Mouse (Mus musculus): ENCODE data around the gene Mrps16. TPM values are rescaled to one million over a fixed set of nuclear protein-coding genes. Genes with fewer than 3 reads are reported as not detected.
A peak's percentile ranks its signal among the peaks of the same experiment; 100 is the strongest.

The Mrps16 gene
- polyA plus RNA-seq, 1 experiment from 2014 or later, result 100 TPM

DNA sequence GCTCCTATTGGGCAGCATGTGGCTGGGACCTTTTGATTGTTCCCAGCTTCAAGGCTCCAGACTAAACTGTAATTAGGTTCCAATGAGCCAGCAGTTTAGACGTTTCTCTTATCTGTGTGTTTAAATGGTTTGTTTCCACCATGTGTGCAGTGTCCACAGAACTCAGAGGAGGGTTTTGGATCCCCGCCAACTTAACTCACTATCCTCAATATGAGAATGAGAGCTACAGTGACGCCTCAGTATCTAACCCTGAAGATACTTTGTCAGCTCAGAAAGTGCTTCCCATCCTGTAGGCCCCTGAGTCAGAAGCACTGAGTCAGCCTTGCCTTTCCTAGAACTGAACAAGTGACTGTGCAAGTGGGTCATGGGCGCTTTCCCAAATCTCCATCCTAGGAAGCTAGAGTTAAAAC is 16.3 kb downstream of the Mrps16 start:
- Histone ChIP-seq H3K9me3 (ENCODE audit: control insufficient read depth, low read length) (no peaks in the 10 kb centered on the region), H3K27ac (ENCODE audit: low read length) (no peak overlapping the region), H3K4me1 (ENCODE audit: control insufficient read depth, insufficient read depth, low read length) (0 out of 2 replicates have a peak, but pooled peaks cover 5% of the 10 kb centered on the region), H3K36me3 (ENCODE audit: control insufficient read depth, insufficient read depth, low read length) (no peaks in the 10 kb centered on the region), H3K4me2 (ENCODE audit: low read depth, low read length) (no peak overlapping the region), H3K27me3 (replicated peaks; ENCODE audit: control insufficient read depth, insufficient read depth, low read length) (no peaks in the 10 kb centered on the region), H3K4me3 (ENCODE audit: low read length) (no peak overlapping the region), H3K9ac (ENCODE audit: low read depth, low read length) (no peak overlapping the region)
- WGBS, result 57% methylated on average over 4 of the region's 4 CpGs
- ATAC-seq, result no peak

DNA sequence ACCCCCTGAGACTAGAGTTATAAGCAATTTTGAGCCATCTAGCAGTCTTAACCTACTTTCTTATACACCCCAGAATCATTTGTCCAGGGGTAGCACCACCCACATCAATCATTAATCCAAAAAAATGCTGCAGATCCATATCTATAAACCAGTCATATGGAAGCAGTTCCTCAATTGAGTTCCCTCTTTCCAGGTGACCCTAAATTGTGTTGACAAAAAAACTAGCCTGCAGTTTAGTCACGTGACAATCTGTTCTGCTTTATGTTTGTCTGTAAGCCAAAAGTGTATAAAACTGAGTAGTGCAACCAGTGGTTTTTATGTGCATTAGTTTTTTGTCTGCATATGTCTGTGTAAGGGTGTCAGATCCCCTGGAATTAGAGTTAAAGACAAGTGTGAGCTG is 21.6 kb downstream of the Mrps16 start:
- Histone ChIP-seq H3K9me3 (ENCODE audit: control insufficient read depth, low read length) (no peaks in the 10 kb centered on the region), H3K27me3 (replicated peaks; ENCODE audit: control insufficient read depth, insufficient read depth, low read length) (no peaks in the 10 kb centered on the region), H3K27ac (ENCODE audit: low read length) (no peak overlapping the region), H3K4me3 (ENCODE audit: low read length) (no peak overlapping the region), H3K4me1 (ENCODE audit: control insufficient read depth, insufficient read depth, low read length) (0 out of 2 replicates have a peak, but pooled peaks cover 2% of the 10 kb centered on the region), H3K36me3 (ENCODE audit: control insufficient read depth, insufficient read depth, low read length) (0 out of 2 replicates have a peak, but pooled peaks cover 7% of the 10 kb centered on the region), H3K4me2 (ENCODE audit: low read depth, low read length) (no peak overlapping the region), H3K9ac (ENCODE audit: low read depth, low read length) (no peak overlapping the region)
- WGBS, result 80% methylated on average over 1 of the region's 1 CpGs
- no peak for ATAC-seq

DNA sequence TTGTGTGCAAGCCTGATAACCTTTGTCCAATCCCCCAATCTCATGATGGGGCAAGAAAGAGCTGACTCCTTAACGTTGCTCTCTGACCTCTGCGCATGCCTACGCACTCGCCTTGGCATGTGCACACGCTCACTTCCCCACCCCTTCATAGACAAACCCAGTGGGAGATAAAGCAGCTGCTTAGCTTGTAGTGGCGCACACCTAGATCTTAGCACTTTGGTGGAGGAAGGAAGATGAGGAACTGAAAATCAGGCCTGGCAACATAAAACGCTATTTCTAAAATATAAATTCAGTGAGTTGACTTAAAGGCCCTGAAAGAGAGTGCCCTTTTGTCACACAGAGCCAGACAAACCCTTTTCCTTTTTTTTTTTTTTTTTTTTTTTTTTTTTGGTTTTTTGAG is 22.6 kb downstream of the Mrps16 start:
- WGBS, result 80% methylated on average over 7 of the region's 7 CpGs
- H3K4me3 ChIP-seq (ENCODE audit: low read length), result no peak overlapping the region

DNA sequence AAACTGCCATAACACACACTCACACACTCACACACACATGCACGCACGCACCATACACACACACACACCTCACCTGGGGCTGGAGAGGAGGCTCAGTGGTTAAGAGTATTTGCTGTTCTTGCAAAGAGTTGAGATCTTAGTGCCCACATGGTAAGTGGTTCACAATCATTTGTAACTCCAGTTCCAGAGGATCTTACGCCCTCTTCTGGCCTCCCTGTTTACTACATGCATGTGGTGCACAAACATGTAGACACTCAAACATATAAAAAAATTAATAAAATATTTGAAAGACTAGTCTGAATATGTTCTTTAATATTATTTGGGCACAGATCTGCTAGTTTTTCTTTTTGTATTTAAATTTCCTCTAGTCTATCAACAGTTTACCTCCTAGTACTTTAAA is 25.2 kb downstream of the Mrps16 start:
- Histone ChIP-seq H3K9ac (ENCODE audit: low read depth, low read length) (no peak overlapping the region), H3K4me2 (ENCODE audit: low read depth, low read length) (no peak overlapping the region), H3K27me3 (replicated peaks; ENCODE audit: control insufficient read depth, insufficient read depth, low read length) (no peaks in the 10 kb centered on the region), H3K4me1 (ENCODE audit: control insufficient read depth, insufficient read depth, low read length) (no peaks in the 10 kb centered on the region), H3K4me3 (ENCODE audit: low read length) (no peak overlapping the region), H3K27ac (ENCODE audit: low read length) (no peak overlapping the region), H3K9me3 (ENCODE audit: control insufficient read depth, low read length) (no peaks in the 10 kb centered on the region), H3K36me3 (ENCODE audit: control insufficient read depth, insufficient read depth, low read length) (0 out of 2 replicates have a peak, but pooled peaks cover 12% of the 10 kb centered on the region)
- ATAC-seq, result no peak
- WGBS, result 90% methylated on average over 3 of the region's 3 CpGs

More for the DNA sequence above, 22.6 kb downstream of the Mrps16 start:
- Histone ChIP-seq H3K36me3 (ENCODE audit: control insufficient read depth, insufficient read depth, low read length) (0 out of 2 replicates have a peak, but pooled peaks cover 7% of the 10 kb centered on the region), H3K4me2 (ENCODE audit: low read depth, low read length) (no peak overlapping the region), H3K9ac (ENCODE audit: low read depth, low read length) (no peak overlapping the region), H3K4me1 (ENCODE audit: control insufficient read depth, insufficient read depth, low read length) (no peaks in the 10 kb centered on the region), H3K9me3 (ENCODE audit: control insufficient read depth, low read length) (no peaks in the 10 kb centered on the region), H3K27me3 (replicated peaks; ENCODE audit: control insufficient read depth, insufficient read depth, low read length) (no peaks in the 10 kb centered on the region), H3K27ac (ENCODE audit: low read length) (no peak overlapping the region)
- no peak for ATAC-seq

DNA sequence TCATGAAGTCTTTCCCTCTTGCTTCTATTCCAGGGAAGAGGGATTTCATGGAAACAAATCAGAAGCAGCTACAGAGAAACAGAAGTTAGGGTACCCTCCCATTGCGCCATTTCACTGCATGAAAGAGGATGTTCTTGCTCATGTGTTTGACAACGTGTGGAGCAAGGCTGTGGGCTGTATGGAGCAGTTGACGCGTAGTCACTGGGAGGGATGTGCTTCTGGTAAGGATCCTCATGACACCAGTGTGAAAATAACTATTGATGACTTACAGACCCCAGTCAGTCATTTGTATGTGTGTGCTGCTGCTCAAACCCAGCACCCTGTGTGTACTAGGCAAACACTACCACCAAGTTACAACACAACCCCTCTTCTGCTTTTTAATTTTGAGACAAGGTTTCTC is 30.2 kb downstream of the Mrps16 start:
- no peak overlapping the region for H3K4me2 ChIP-seq (ENCODE audit: low read depth, low read length)
- H3K4me3 ChIP-seq (ENCODE audit: low read length), result no peak overlapping the region
- no peak overlapping the region for H3K27ac ChIP-seq (ENCODE audit: low read length)
- no peaks in the 10 kb centered on the region for H3K9me3 ChIP-seq (ENCODE audit: control insufficient read depth, low read length)
- H3K4me1 ChIP-seq (ENCODE audit: control insufficient read depth, insufficient read depth, low read length), result no peaks in the 10 kb centered on the region
- no peak for ATAC-seq
- H3K36me3 ChIP-seq (ENCODE audit: control insufficient read depth, insufficient read depth, low read length), result peaks cover 16% of the 10 kb centered on the region; the same call in 1 of the 2 replicates
- WGBS, result 93% methylated on average over 4 of the region's 4 CpGs
- no peaks in the 10 kb centered on the region for H3K27me3 ChIP-seq (replicated peaks; ENCODE audit: control insufficient read depth, insufficient read depth, low read length)
- H3K9ac ChIP-seq (ENCODE audit: low read depth, low read length), result no peak overlapping the region

DNA sequence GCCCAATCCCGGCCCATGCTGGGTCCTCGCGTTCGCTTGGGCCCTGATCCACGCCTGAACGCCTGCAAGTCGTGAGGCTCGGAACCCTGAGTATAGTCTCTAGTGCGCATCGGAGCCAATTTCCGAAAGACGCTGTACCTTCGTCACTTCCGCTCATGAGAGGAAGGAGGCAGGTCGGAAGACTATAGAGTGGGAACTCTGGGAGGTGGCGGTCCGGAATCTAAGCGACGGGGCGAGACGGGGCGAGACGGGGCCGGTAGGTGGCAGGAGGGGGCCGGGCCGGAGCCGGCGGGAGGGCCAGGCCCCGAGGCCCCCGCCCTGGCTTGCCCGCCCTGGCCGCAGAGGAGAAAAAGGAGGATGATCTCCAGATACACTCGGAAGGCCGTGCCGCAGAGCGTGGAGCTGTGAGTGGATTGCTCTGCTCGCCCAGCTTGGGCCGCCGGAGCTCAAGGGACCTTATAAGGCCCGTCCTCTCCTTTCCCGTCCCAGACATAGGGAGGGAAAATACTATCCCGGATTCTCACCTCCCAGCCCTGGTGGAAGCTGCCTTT is 45.4 kb downstream of the Mrps16 start, which contains the start of the genes Ecd and Fam149b:
Gene Ecd, minus strand, starts transcription at position 131 of the 551 bp plus-strand sequence.
Gene Fam149b, plus strand, starts transcription at position 172 of the 551 bp plus-strand sequence.
- ATAC-seq, result peak; percentile 99
- under 1% methylated on average over 42 of the region's 42 CpGs for WGBS
- no peaks in the 10 kb centered on the region for H3K9me3 ChIP-seq (ENCODE audit: control insufficient read depth, low read length)
- peak within 1 kb of the TSS; percentile 69 for H3K4me2 ChIP-seq (ENCODE audit: low read depth, low read length)
- peaks cover 3% of the 10 kb centered on the region; the same call in 1 of the 2 replicates for H3K36me3 ChIP-seq (ENCODE audit: control insufficient read depth, insufficient read depth, low read length)
- peak within 1 kb of the TSS; percentile 84 for H3K4me3 ChIP-seq (ENCODE audit: low read length)
- H3K4me1 ChIP-seq (ENCODE audit: control insufficient read depth, insufficient read depth, low read length), result no peaks in the 10 kb centered on the region
- peak within 1 kb of the TSS; percentile 96 for H3K27ac ChIP-seq (ENCODE audit: low read length)
- H3K27me3 ChIP-seq (replicated peaks; ENCODE audit: control insufficient read depth, insufficient read depth, low read length), result no peaks in the 10 kb centered on the region
- H3K9ac ChIP-seq (ENCODE audit: low read depth, low read length), result peak within 1 kb of the TSS; percentile 96

DNA sequence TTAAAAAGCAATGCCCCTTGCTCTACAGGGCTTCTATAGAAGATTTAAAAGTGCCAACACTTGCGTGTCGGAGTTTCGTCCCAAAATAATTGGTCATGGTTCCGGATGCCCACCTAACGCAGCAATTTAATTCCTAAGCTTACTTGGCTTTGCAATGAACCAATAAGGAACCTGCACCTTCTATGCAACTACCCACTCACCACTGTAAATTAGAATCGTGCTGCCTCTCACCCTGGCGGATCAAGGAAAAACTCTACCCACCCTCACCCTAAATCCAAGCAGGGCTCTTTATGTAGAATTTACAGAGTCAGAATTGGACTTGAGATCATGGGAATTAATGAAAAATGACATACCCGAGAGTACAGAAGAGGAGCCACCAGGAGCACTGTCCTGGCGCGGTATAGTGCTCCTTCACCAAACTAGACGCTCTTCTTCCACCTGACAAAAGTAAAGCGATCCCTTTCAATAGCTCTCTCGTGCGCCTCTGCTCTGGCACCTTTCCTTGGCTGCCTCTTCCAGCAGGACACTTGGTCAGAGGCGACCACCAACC is 45.9 kb downstream of the Mrps16 start:
- Histone ChIP-seq H3K9me3 (ENCODE audit: control insufficient read depth, low read length) (no peaks in the 10 kb centered on the region), H3K4me3 (ENCODE audit: low read length) (peak overlapping the region; percentile 84), H3K4me1 (ENCODE audit: control insufficient read depth, insufficient read depth, low read length) (no peaks in the 10 kb centered on the region), H3K27ac (ENCODE audit: low read length) (peak overlapping the region; percentile 78), H3K36me3 (ENCODE audit: control insufficient read depth, insufficient read depth, low read length) (no peaks in the 10 kb centered on the region; the same call in 1 of the 2 replicates), H3K9ac (ENCODE audit: low read depth, low read length) (peak overlapping the region; percentile 96), H3K27me3 (replicated peaks; ENCODE audit: control insufficient read depth, insufficient read depth, low read length) (no peaks in the 10 kb centered on the region), H3K4me2 (ENCODE audit: low read depth, low read length) (peak overlapping the region; percentile 59)
- WGBS, result 4% methylated on average over 15 of the region's 15 CpGs
- ATAC-seq, result peak; percentile 75

DNA sequence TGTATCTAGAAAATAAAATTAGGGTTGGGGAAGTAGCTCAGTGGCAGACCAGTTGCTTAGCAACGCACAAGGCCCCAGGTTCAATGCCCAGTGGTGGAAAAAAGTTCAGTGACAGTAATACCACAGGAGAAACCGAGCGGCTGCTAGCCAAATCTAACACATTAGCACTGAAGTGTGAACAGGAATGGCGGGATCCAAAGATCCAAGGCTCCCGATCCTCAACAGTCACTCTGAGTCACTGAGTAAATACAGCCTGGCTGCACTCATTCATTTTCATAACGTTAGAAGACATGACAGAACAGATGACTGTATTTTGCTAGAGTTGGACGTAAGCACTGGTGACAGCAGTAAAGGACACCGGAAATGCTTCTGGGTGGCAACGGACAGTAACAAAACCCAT is 47.5 kb downstream of the Mrps16 start:
- Histone ChIP-seq H3K9ac (ENCODE audit: low read depth, low read length) (no peak overlapping the region), H3K36me3 (ENCODE audit: control insufficient read depth, insufficient read depth, low read length) (peaks cover 7% of the 10 kb centered on the region), H3K4me1 (ENCODE audit: control insufficient read depth, insufficient read depth, low read length) (no peaks in the 10 kb centered on the region), H3K27me3 (replicated peaks; ENCODE audit: control insufficient read depth, insufficient read depth, low read length) (no peaks in the 10 kb centered on the region), H3K4me2 (ENCODE audit: low read depth, low read length) (no peak overlapping the region), H3K27ac (ENCODE audit: low read length) (no peak overlapping the region), H3K4me3 (ENCODE audit: low read length) (no peak overlapping the region), H3K9me3 (ENCODE audit: control insufficient read depth, low read length) (no peaks in the 10 kb centered on the region)
- WGBS, result 76% methylated on average over 9 of the region's 9 CpGs
- no peak for ATAC-seq

DNA sequence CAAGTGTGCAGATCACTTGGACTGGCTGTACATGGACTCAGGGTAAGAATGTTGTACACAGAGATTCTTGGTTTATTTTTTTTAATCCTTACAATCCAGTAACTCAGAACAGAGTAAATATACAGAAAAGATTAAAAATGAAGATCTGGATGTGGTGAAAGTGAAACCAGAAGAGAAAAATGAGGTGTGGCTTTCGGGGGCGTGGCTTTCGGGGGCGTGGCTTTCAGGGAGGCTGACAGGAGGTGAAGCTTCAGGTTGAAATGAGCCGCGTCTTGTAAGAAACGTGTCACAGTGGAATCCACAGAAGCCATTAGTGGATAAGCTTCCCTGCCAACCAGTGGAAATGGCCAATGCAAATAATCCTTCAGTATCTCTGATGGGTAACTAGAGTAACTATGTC is 52.6 kb downstream of the Mrps16 start:
- H3K27ac ChIP-seq (ENCODE audit: low read length), result no peak overlapping the region
- no peak overlapping the region for H3K4me2 ChIP-seq (ENCODE audit: low read depth, low read length)
- no peaks in the 10 kb centered on the region for H3K4me1 ChIP-seq (ENCODE audit: control insufficient read depth, insufficient read depth, low read length)
- no peaks in the 10 kb centered on the region for H3K9me3 ChIP-seq (ENCODE audit: control insufficient read depth, low read length)
- H3K9ac ChIP-seq (ENCODE audit: low read depth, low read length), result no peak overlapping the region
- WGBS, result 83% methylated on average over 7 of the region's 7 CpGs
- no peaks in the 10 kb centered on the region for H3K27me3 ChIP-seq (replicated peaks; ENCODE audit: control insufficient read depth, insufficient read depth, low read length)
- H3K36me3 ChIP-seq (ENCODE audit: control insufficient read depth, insufficient read depth, low read length), result peaks cover 19% of the 10 kb centered on the region
- no peak overlapping the region for H3K4me3 ChIP-seq (ENCODE audit: low read length)
- no peak for ATAC-seq

All from intestine, embryonic 16.5 days (tissue).